Mouse (Mus musculus) forebrain, embryonic 10.5 days (tissue): Measurements from ENCODE around the gene Drc7. TPM values are rescaled to one million over a fixed set of nuclear protein-coding genes. Genes with fewer than 3 reads are reported as not detected.
"Not testable (repeated sequence)": the region's sequence is repeated elsewhere in the genome, so short reads cannot be mapped to it uniquely, and the experiment has no call there.

Experiments used
- DNase-seq: peaks from one replicate; pipeline ENCODE4 v3.0.0-alpha.2; 2017; ENCODE audit warnings: low spot score; ENCODE audit errors: extremely low spot score
- H3K27ac ChIP-seq: fragments of 300-500 bp; sonication (generic); 2 replicates; pipeline ENCODE4 v1.5.1; 2016; ENCODE audit warnings: mild to moderate bottlenecking
- H3K27me3 ChIP-seq: fragments of 300-500 bp; sonication (generic); 2 replicates; pipeline ENCODE4 v1.6.1; 2016; ENCODE audit warnings: mild to moderate bottlenecking; ENCODE audit not compliant: poor library complexity, severe bottlenecking
- H3K36me3 ChIP-seq: fragments of 300-500 bp; sonication (generic); replicated peaks from 2 replicates; pipeline ENCODE4 v1.6.1; 2016; ENCODE audit warnings: mild to moderate bottlenecking, moderate library complexity
- H3K4me1 ChIP-seq: fragments of 300-500 bp; sonication (generic); 2 replicates; pipeline ENCODE4 v1.6.1; 2016
- H3K4me3 ChIP-seq: fragments of 300-500 bp; sonication (generic); 2 replicates; pipeline ENCODE4 v1.5.1; 2016; ENCODE audit warnings: mild to moderate bottlenecking, moderate library complexity
- H3K9me3 ChIP-seq: fragments of 300-500 bp; sonication (generic); 2 replicates; pipeline ENCODE4 v1.6.1; 2016; ENCODE audit warnings: mild to moderate bottlenecking, moderate library complexity
- WGBS: fragments of 180-500 bp; shearing (Covaris S2); methylation state at CpG from one replicate; pipeline ENCODE4 v1.1.7; 2016; 5-methylcytosine and 5-hydroxymethylcytosine counted together
- polyA plus RNA-seq: library from polyadenylated mRNA; unstranded; fragments of >200 nt; fragmentation: Nextera tagmentation; extraction: Ambion mirVana; gene quantifications from 2 replicates; pipeline ENCODE4 v1.2.1, GENCODE M21; 2016

The Drc7 gene
- polyA plus RNA-seq = 0.18 and 0.24 TPM in 2 replicates

- 16% methylated on average over 2 of the region's 2 CpGs for WGBS
- DNase-seq = peak; percentile 23
- Histone ChIP-seq H3K36me3 (no peaks in the 10 kb centered on the region), H3K27ac (no peak within 1 kb of the TSS), H3K27me3 (no peaks in the 10 kb centered on the region), H3K4me3 (no peak within 1 kb of the TSS), H3K4me1 (peaks cover 6% of the 10 kb centered on the region), H3K9me3 (no peaks in the 10 kb centered on the region)
Measured at GRCm38 (mm10) chr8:95054927-95055510, at the start of gene Drc7. TSS of gene Drc7 (plus strand) at chr8:95055103.

- H3K9me3 ChIP-seq = no peaks in the 10 kb centered on the region
- DNase-seq = no peak
- H3K27ac ChIP-seq = no peak overlapping the region
- no peak overlapping the region for H3K4me3 ChIP-seq
- 90% methylated on average over 15 of the region's 15 CpGs for WGBS
- H3K4me1 ChIP-seq = peaks cover 9% of the 10 kb centered on the region
- H3K36me3 ChIP-seq = peaks cover 83% of the 10 kb centered on the region
- H3K27me3 ChIP-seq = no peaks in the 10 kb centered on the region
Measured at GRCm38 (mm10) chr8:95012442-95012919, 42.4 kb upstream of the Drc7 start.

- no peak for DNase-seq
- Histone ChIP-seq H3K9me3 (no peaks in the 10 kb centered on the region), H3K27me3 (no peaks in the 10 kb centered on the region), H3K4me1 (peaks cover 15% of the 10 kb centered on the region), H3K4me3 (no peak overlapping the region), H3K36me3 (peaks cover 49% of the 10 kb centered on the region), H3K27ac (no peak overlapping the region)
- 87% methylated on average over 4 of the region's 4 CpGs for WGBS
Measured at GRCm38 (mm10) chr8:95015866-95016265, 39.0 kb upstream of the Drc7 start.

GRCm38 (mm10) chr8:95016684-95017083, 38.2 kb upstream of the Drc7 start:
- WGBS = 82% methylated on average over 4 of the region's 4 CpGs

GRCm38 (mm10) chr8:95017451-95017850, 37.5 kb upstream of the Drc7 start, which contains the start of gene Adgrg3:
TSS of gene Adgrg3 (plus strand) at chr8:95017692.
- Histone ChIP-seq H3K27me3 (no peaks in the 10 kb centered on the region), H3K4me3 (no peak within 1 kb of the TSS), H3K4me1 (peaks cover 20% of the 10 kb centered on the region), H3K27ac (0 out of 2 replicates have a peak within 1 kb of the TSS, but pooled peaks have one; percentile 20), H3K36me3 (peaks cover 33% of the 10 kb centered on the region), H3K9me3 (no peaks in the 10 kb centered on the region)
- no peak for DNase-seq
- 79% methylated on average over 11 of the region's 11 CpGs for WGBS

More at GRCm38 (mm10) chr8:95016684-95017083, 38.2 kb upstream of the Drc7 start:
- peaks cover 41% of the 10 kb centered on the region for H3K36me3 ChIP-seq
- peaks cover 16% of the 10 kb centered on the region for H3K4me1 ChIP-seq
- DNase-seq = no peak
- H3K27ac ChIP-seq = no peak overlapping the region
- no peaks in the 10 kb centered on the region for H3K27me3 ChIP-seq
- H3K4me3 ChIP-seq = no peak overlapping the region
- no peaks in the 10 kb centered on the region for H3K9me3 ChIP-seq

- Histone ChIP-seq H3K9me3 (no peaks in the 10 kb centered on the region), H3K4me3 (no peak overlapping the region), H3K27ac (0 out of 2 replicates have a peak overlapping the region, but pooled peaks have one; percentile 20), H3K27me3 (no peaks in the 10 kb centered on the region), H3K36me3 (peaks cover 27% of the 10 kb centered on the region), H3K4me1 (peaks cover 26% of the 10 kb centered on the region)
- 87% methylated on average over 9 of the region's 9 CpGs for WGBS
- no peak for DNase-seq
Measured at GRCm38 (mm10) chr8:95017969-95018635, 36.8 kb upstream of the Drc7 start.

GRCm38 (mm10) chr8:95020293-95020777, 34.6 kb upstream of the Drc7 start:
- no peaks in the 10 kb centered on the region for H3K27me3 ChIP-seq
- no peak for DNase-seq

GRCm38 (mm10) chr8:95020821-95021220, 34.1 kb upstream of the Drc7 start:
- 86% methylated on average over 10 of the region's 10 CpGs for WGBS
- peaks cover 41% of the 10 kb centered on the region for H3K4me1 ChIP-seq
- peak overlapping the region; percentile 36 for H3K27ac ChIP-seq
- no peaks in the 10 kb centered on the region for H3K36me3 ChIP-seq
- no peaks in the 10 kb centered on the region; the same call in 1 of the 2 replicates for H3K9me3 ChIP-seq
- no peak overlapping the region for H3K4me3 ChIP-seq
- H3K27me3 ChIP-seq = no peaks in the 10 kb centered on the region
- no peak for DNase-seq

More at GRCm38 (mm10) chr8:95020293-95020777, 34.6 kb upstream of the Drc7 start:
- Histone ChIP-seq H3K36me3 (peaks cover 5% of the 10 kb centered on the region), H3K27ac (peak overlapping the region; percentile 36), H3K4me1 (peaks cover 41% of the 10 kb centered on the region), H3K4me3 (no peak overlapping the region), H3K9me3 (no peaks in the 10 kb centered on the region)
- 73% methylated on average over 12 of the region's 12 CpGs for WGBS

GRCm38 (mm10) chr8:95023201-95023600, 31.7 kb upstream of the Drc7 start:
- Histone ChIP-seq H3K27ac (no peak overlapping the region), H3K36me3 (no peaks in the 10 kb centered on the region), H3K27me3 (no peaks in the 10 kb centered on the region), H3K9me3 (no peaks in the 10 kb centered on the region; the same call in 1 of the 2 replicates), H3K4me1 (peaks cover 29% of the 10 kb centered on the region), H3K4me3 (no peak overlapping the region; the same call in 1 of the 2 replicates)
- DNase-seq = no peak
- WGBS = 27% methylated on average over 8 of the region's 8 CpGs

GRCm38 (mm10) chr8:95024387-95024786, 30.5 kb upstream of the Drc7 start:
- Histone ChIP-seq H3K36me3 (no peaks in the 10 kb centered on the region), H3K4me1 (peaks cover 29% of the 10 kb centered on the region), H3K4me3 (no peak overlapping the region), H3K27me3 (no peaks in the 10 kb centered on the region), H3K9me3 (no peaks in the 10 kb centered on the region; the same call in 1 of the 2 replicates), H3K27ac (no peak overlapping the region)
- 79% methylated on average over 4 of the region's 4 CpGs for WGBS
- no peak for DNase-seq

- no peak overlapping the region for H3K4me3 ChIP-seq
- no peaks in the 10 kb centered on the region for H3K36me3 ChIP-seq
- H3K4me1 ChIP-seq = peaks cover 29% of the 10 kb centered on the region
- no peaks in the 10 kb centered on the region for H3K27me3 ChIP-seq
- WGBS = 82% methylated on average over 2 of the region's 2 CpGs
- no peak overlapping the region for H3K27ac ChIP-seq
- DNase-seq = no peak
- H3K9me3 ChIP-seq = no peaks in the 10 kb centered on the region; the same call in 1 of the 2 replicates
Measured at GRCm38 (mm10) chr8:95025421-95025820, 29.5 kb upstream of the Drc7 start.

GRCm38 (mm10) chr8:95028391-95028790, 26.5 kb upstream of the Drc7 start:
- not testable (repeated sequence) for H3K9me3 ChIP-seq

More at GRCm38 (mm10) chr8:95028391-95028790, 26.5 kb upstream of the Drc7 start:
- 55% methylated on average over 7 of the region's 7 CpGs for WGBS
- H3K36me3 ChIP-seq, H3K4me3 ChIP-seq, H3K27ac ChIP-seq, H3K27me3 ChIP-seq, DNase-seq: not testable (repeated sequence)
- H3K4me1 ChIP-seq = peaks cover 12% of the 10 kb centered on the region
